Mouse (Mus musculus) MEL (cell line): Measurements from ENCODE around the gene Dhx40.

Source experiments
- BHLHE40 ChIP-seq: IDR thresholded peaks from 2 replicates; pipeline ENCODE4 v1.6.1; 2012; ENCODE audit warnings: low read depth, mild to moderate bottlenecking, inconsistent platforms, low read length, improper control_type of control experiment, borderline replicate concordance
- CTCF ChIP-seq, 3 experiments: IDR thresholded peaks in 2 of 3; conservative IDR thresholded peaks in 1 of 3; 2 replicates each; pipeline ENCODE4 v1.5.1; 2011 to 2012; ENCODE audit warnings: low read length in 3 of 3, low read depth in 2 of 3, mild to moderate bottlenecking in 2 of 3, improper control_type of control experiment in 1 of 3, inconsistent platforms in 1 of 3, mixed read lengths in 1 of 3, moderate library complexity in 1 of 3; ENCODE audit not compliant: control insufficient read depth in 1 of 3, insufficient read depth in 1 of 3, poor library complexity in 1 of 3, severe bottlenecking in 1 of 3
- MAX ChIP-seq: IDR thresholded peaks from 2 replicates; pipeline ENCODE4 v1.6.1; 2011; ENCODE audit warnings: low read length, improper control_type of control experiment
- POLR2AphosphoS2 ChIP-seq: IDR thresholded peaks from 2 replicates; pipeline ENCODE4 v1.6.1; 2011; ENCODE audit warnings: low read length, improper control_type of control experiment
- SIN3A ChIP-seq: IDR thresholded peaks from 2 replicates; pipeline ENCODE4 v1.6.1; 2012; ENCODE audit warnings: low read length, improper control_type of control experiment, inconsistent platforms

- TF ChIP-seq CTCF (IDR thresholded peaks at IDR 0.05 in 2 of 3, conservative IDR thresholded peaks at IDR 0.05 in 1 of 3; ENCODE audit: control insufficient read depth in 1 of 3, insufficient read depth in 1 of 3, low read depth in 2 of 3, low read length in 3 of 3, poor library complexity in 1 of 3, severe bottlenecking in 1 of 3) (no peak), SIN3A (no peak), POLR2AphosphoS2 (no peak), BHLHE40 (no peak), MAX (no peak)
Measured at GRCm38 (mm10) chr11:86824433-86824832, 16.9 kb upstream of the Dhx40 start.
